Mouse (Mus musculus): ENCODE data around the gene Ibsp. TPM values are rescaled to one million over a fixed set of nuclear protein-coding genes. Genes with fewer than 3 reads are reported as not detected.

The Ibsp gene
- polyA plus RNA-seq, 1 experiment from 2014 or later, result not detected

- Histone ChIP-seq H3K4me1 (replicated peaks) (no peaks in the 10 kb centered on the region), H3K27ac (no peak overlapping the region), H3K4me2 (replicated peaks) (no peak overlapping the region), H3K27me3 (replicated peaks) (no peaks in the 10 kb centered on the region), H3K4me3 (replicated peaks) (no peak overlapping the region), H3K9me3 (no peaks in the 10 kb centered on the region), H3K36me3 (no peaks in the 10 kb centered on the region), H3K9ac (no peak overlapping the region)
- ATAC-seq, result no peak
- 69% methylated on average over 1 of the region's 1 CpGs for WGBS
These were observed 52.1 kb downstream of the Ibsp start for GRCm38 (mm10) chr5:104351041-104351440.

DNA sequence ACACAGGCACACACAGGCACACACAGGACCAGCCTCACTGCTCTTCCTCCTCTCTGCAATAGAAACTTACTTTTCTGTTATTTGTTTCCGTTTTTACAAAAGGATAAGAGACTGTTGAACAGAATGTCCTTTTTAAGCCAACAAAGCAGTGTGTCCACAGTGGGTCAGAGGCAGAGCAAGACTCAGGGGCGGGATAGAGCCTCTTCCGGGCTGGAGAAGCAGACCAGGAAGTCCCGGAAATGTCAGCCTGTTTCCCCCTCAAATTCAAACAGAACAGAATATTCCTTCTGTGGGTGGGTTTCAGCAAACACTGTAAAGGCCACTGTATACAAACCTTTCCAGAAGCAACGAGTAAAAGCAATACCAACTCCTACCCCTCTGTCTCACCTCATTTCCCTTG is 52.9 kb downstream of the Ibsp start:
- no peaks in the 10 kb centered on the region for H3K9me3 ChIP-seq
- H3K9ac ChIP-seq, result no peak overlapping the region
- H3K36me3 ChIP-seq, result no peaks in the 10 kb centered on the region
- ATAC-seq, result no peak
- H3K4me3 ChIP-seq (replicated peaks), result no peak overlapping the region
- no peak overlapping the region for H3K27ac ChIP-seq
- no peak overlapping the region for H3K4me2 ChIP-seq (replicated peaks)
- 54% methylated on average over 5 of the region's 5 CpGs for whole genome bisulfite sequencing
- no peaks in the 10 kb centered on the region for H3K27me3 ChIP-seq (replicated peaks)
- no peaks in the 10 kb centered on the region for H3K4me1 ChIP-seq (replicated peaks)

DNA sequence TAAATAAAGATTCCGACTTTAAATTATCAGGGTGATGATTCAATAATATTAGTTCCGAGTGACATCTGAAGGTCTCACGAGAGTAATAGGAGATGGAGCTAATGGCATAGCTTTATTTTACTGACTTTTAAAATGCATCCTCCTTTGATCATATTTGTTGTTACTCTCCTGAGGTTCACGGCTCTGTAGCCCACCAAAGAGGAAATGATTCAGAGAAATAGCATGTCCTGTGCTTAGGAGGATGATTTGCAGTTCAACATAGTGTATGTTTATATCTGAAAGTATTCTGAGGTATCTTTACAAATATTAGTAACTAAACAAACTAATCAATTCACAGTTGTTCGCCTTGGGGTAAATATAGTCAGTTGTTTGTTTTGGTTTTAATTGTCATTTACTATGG is 58.6 kb downstream of the Ibsp start:
- no peak for ATAC-seq

DNA sequence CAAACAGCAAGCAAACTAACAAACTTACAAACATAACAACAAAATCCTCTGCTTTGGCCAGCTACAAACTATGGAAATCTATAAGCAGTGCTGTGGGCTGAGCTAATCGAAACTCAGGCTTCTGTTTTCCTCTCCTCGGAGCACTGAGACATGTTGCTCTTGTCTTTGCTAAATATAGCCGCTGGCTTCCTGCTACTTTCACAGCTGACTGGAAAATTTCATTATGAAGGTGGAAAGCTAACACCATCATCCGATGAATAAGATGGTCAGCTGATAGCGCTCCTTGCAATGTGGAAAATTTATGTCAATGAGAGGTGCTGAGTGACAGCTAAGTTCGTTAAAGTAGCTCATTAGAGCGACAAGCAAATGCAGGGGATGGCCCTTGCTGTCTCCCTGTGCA is 59.6 kb downstream of the Ibsp start:
- Histone ChIP-seq H3K4me1 (replicated peaks) (no peaks in the 10 kb centered on the region), H3K36me3 (no peaks in the 10 kb centered on the region), H3K9ac (no peak overlapping the region), H3K27ac (no peak overlapping the region), H3K9me3 (no peaks in the 10 kb centered on the region), H3K27me3 (replicated peaks) (no peaks in the 10 kb centered on the region), H3K4me3 (replicated peaks) (no peak overlapping the region), H3K4me2 (replicated peaks) (no peak overlapping the region)
- 52% methylated on average over 7 of the region's 7 CpGs for WGBS
- ATAC-seq, result no peak

More for the DNA sequence above, 58.6 kb downstream of the Ibsp start:
- 74% methylated on average over 5 of the region's 5 CpGs for WGBS
- Histone ChIP-seq H3K27me3 (replicated peaks) (no peaks in the 10 kb centered on the region), H3K9me3 (no peaks in the 10 kb centered on the region), H3K27ac (no peak overlapping the region), H3K9ac (no peak overlapping the region), H3K4me3 (replicated peaks) (no peak overlapping the region), H3K4me2 (replicated peaks) (no peak overlapping the region), H3K36me3 (no peaks in the 10 kb centered on the region), H3K4me1 (replicated peaks) (no peaks in the 10 kb centered on the region)

DNA sequence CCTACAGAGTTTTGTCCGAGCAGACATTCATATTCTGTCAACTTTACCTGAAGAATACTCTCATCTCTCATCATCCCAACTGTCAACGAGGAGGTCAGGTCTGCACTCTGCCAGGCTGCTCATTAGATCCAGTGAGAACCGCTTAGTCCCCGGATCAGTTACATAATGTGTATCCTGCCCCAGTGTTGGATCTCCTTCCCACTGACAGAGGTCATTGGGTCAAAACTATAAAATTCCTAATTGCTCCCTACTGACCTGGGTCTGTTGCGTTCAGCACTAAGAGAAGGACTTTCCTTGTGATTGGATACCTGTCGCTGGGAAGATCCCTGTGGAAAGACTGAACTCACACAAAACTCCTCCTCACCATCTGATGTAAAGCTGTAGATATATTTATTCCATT is 60.3 kb downstream of the Ibsp start:
- Histone ChIP-seq H3K4me2 (replicated peaks) (no peak overlapping the region), H3K27me3 (replicated peaks) (no peaks in the 10 kb centered on the region), H3K4me3 (replicated peaks) (no peak overlapping the region), H3K4me1 (replicated peaks) (no peaks in the 10 kb centered on the region), H3K9ac (no peak overlapping the region), H3K36me3 (no peaks in the 10 kb centered on the region), H3K9me3 (no peaks in the 10 kb centered on the region), H3K27ac (no peak overlapping the region)
- 30% methylated on average over 6 of the region's 6 CpGs for WGBS
- no peak for ATAC-seq

Other genes with a start within 250 kb of the Ibsp start
- not detected in 2 replicates for gene Gm17660, start 221.6 kb upstream of the Ibsp start, polyA plus RNA-seq (2015; fragmentation: Nextera tagmentation; extraction: Ambion mirVana)
- 185 and 198 TPM in 2 replicates for gene Sparcl1, start 185.4 kb upstream of the Ibsp start, polyA plus RNA-seq (2015; fragmentation: Nextera tagmentation; extraction: Ambion mirVana)
- not detected in 2 replicates for gene Dspp, start 128.5 kb upstream of the Ibsp start, polyA plus RNA-seq (2015; fragmentation: Nextera tagmentation; extraction: Ambion mirVana)
- gene Dmp1, start 96.6 kb upstream of the Ibsp start, polyA plus RNA-seq (2015; fragmentation: Nextera tagmentation; extraction: Ambion mirVana), result 0.61 and 0.72 TPM in 2 replicates
- gene Mepe, start 26.2 kb downstream of the Ibsp start, polyA plus RNA-seq (2015; fragmentation: Nextera tagmentation; extraction: Ambion mirVana), result not detected in 2 replicates
- gene Spp1, start 135.9 kb downstream of the Ibsp start, polyA plus RNA-seq (2015; fragmentation: Nextera tagmentation; extraction: Ambion mirVana), result 78.0 and 101 TPM in 2 replicates
- 11.2 and 11.8 TPM in 2 replicates for gene Pkd2, start 160.3 kb downstream of the Ibsp start, polyA plus RNA-seq (2015; fragmentation: Nextera tagmentation; extraction: Ambion mirVana)
- 9.1 and 9.4 TPM in 2 replicates for gene BC005561, start 209.2 kb downstream of the Ibsp start, polyA plus RNA-seq (2015; fragmentation: Nextera tagmentation; extraction: Ambion mirVana)